Mouse (Mus musculus) right cerebral cortex, adult 2 months (tissue): ENCODE measurements at regions not wholly inside any gene's neighbourhood (a gene's known extent, or its start where the extent isn't known, plus 50 kb on each side); places are given as distances from the start of the nearest gene placed in this dataset.
A peak's percentile ranks its signal among the peaks of the same experiment; 100 is the strongest.

Experiments
- DNase-seq, 2 experiments: peaks; one replicate each; pipeline ENCODE4 v3.0.0; 2021 to 2022; ENCODE audit warnings: low spot score in 2 of 2

DNA sequence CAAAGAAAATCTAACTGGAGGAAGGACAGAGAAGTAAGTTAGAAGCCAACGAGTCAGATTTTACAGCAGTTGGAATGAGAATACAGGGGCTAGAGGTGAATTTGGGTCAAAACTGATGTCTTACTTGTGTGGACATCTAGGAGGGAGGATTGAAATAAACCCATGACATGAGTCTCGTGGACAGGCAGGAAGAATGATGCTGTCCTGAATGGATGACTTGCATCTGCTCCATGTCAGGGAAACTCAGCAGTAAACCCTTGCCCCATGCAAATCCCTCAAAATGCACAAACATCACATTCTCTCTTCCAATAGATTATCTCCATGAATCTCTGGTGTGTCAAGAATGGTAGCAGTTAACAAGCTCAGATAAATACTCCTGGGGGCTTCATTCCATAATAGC, 729.1 kb downstream of the Dhx35 start:
- DNase-seq = no peak

DNA sequence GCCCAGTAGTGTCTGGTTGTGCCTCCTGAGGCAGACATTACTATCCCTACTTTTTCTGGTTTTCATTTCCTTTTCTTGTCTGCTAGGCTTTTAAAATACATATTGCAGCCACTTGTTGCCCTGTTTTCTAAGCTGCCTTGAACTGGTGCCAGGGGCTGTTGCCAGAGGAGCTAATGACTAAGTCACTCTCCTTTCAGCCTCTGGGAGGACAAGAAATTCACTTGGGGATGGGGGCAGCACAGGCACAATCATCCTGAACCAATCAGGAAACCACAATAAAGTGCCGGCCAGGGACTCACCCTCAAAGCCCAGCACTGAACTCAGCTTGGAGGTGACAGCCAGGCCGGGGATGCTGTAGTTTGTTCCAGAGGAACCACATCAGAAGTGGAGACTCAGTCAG, 740.3 kb downstream of the Dhx35 start:
- no peak for DNase-seq

DNA sequence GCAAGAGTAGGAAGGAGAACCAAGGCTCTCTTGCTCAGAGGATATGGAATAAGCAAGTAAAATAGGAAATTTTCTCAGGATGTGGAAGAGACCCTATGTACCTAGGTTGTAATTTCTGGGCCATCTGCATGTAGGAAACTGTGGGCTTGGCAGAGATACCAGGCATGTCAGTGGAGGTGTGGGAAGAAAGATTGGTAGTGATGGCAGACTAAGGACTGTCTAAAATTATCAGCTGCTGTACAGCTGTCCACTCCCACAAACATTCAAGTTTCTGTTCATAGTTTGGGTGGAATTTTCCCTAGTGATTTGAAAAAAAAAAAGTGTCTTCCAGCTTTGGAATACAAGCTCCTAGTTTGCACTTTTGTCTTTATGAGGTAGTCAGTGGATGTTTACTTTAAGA, 744.7 kb downstream of the Dhx35 start:
- peak; percentile 24 to 42 for DNase-seq

DNA sequence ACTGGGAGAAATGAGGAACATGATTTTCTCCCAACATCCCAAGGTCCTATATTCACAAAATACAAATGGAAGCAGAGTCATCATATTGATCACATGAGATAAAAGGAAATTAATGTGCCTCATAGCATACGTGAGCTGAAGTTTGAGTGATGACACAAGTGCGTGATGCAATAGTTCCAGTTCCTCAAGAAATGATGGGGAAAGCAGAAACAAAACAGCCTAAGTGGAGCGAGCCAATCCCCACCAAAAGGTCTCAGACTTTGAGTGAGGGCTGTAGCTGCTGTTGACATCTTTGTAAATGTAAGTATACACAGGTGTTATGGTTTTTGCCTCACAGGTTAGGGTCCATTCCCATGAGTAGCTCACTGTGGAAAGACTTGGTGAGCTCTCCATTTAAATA, 763.0 kb downstream of the Dhx35 start:
- no peak for DNase-seq

DNA sequence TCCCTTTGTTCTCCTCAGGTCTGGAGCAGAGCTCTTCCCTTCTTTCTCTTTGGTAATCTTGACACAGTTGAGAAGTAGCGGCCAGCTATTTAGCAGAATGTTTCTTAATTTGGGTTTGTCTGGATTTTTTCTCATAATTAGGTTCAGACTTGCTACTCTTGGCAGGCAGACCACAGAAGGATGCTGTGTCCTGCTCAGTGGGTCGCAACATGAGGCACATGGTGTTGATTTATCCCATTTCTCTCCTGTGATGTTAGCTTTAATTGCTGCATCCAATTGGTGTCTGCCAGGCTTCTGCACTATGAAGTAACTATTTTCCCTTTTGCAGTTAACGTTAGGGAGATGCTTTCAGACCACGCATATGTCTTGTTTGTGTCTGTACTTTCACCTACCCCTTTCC, 768.7 kb downstream of the Gm826 start:
- no peak for DNase-seq

DNA sequence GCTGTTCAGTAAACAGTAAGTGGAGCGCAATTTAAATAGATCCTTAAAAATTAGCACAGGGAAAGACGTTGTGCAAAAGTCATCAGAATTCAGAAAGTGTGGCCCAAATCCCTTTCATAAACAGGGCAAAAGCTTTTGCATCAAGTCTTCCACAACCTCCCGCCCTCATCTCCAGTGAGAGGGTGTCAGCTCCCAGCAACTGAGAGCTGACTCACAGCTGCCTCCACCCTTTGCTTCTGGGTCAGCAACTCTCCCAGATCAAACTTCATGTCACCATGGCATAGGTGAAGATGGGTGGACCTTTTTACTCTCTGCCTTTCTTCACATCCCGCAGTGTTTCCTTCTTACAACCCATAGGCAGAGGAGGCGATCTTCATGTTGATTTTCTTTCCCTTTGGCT, 768.0 kb downstream of the Gm826 start:
- no peak for DNase-seq

DNA sequence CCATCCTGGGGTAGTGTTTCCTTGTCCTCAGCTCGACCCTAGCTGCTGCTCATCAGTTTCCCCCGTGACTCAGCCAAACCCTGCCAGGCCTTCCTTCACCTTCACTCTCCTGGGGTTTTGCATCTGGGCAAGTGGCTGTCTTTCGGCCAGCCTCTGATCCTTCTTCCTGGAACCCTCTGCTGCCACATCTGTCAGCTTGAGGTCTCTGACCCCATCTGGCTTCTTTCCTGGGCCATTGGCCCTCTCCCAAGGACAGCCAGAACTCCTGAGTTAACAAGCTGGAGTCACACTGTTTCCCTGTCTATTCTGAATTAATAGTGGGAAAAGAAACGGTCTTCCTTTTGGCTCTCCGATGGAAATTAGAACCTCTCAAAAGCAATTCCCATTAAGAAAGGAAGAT, 767.5 kb downstream of the Gm826 start:
- DNase-seq = no peak

DNA sequence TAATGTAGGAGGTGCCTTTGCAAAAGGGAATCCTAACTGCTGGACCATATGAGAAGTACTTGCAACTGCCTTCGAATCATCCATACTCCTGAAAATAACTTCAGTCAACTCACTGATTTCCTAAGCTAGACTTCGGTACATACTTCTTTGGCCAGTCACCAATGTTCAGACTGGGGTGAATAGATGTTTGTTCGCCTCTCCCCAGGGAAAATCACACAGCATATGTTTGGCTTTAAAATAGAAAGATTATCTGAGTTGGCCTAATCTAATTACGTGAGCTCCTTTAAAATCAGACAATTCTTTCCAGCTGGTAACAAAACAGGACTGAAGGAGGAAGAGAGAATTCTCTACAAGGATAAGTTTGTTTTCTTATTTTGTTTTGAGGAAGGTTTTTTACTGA, 765.6 kb downstream of the Gm826 start:
- no peak for DNase-seq

DNA sequence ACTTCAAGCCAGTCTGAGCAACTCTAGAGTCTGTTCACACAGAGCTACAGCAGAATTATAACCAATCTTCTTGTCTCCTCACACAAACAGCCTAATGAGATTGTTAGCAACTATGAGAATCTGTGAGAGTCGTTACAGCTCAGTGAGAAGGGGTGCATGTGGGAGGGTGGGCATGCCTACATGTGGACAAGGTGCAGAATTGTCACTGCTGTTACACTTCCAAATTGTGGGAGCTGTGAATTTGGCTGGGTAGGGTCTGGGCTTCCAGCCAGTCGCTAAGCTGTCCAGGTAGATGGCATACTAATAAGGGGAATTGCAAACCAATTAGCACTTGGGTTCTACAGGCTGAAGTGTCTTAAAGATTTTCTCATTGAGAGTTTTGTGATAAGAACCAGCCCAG, 762.1 kb downstream of the Gm826 start:
- DNase-seq = no peak

DNA sequence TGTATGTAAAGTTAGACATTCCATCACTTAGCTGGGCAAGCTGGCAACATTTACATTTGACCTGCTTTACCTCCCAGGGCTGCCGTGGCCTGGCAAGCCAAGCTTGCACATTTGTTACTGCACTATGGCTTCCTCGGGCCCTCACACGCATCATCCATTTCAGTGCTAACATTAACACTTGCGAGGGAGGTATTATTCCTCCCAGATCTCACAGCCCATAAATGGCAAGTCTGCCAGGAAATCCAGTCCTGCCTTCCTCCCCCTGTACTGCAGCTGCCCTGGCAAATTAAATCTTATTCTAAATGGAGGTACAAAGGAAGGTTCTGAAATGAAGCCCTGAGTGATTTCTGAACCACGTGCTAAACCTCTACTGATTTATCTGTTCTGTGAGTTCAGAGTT, 758.7 kb downstream of the Gm826 start:
- peak in 1 of 2 experiments; percentile 6 for DNase-seq

DNA sequence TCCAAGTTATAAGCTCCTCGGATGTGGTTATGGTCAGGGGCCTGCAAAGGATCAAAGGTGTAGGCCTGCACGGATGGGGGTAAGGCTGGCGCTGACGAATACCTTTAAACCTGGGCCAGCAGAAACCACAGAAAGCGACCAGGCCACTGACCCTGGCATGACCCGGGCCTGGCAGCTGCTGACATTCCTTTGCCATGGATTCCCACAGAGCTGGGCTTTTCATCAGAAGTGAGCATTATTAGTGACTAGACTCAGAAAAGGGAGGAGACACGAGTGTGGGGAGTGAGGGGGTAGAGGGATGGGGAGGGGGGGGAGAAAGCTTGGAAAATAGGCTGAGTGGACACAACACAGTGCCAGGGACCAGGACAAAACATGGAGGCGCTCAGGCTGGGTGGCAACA, 750.9 kb downstream of the Gm826 start:
- no peak for DNase-seq

DNA sequence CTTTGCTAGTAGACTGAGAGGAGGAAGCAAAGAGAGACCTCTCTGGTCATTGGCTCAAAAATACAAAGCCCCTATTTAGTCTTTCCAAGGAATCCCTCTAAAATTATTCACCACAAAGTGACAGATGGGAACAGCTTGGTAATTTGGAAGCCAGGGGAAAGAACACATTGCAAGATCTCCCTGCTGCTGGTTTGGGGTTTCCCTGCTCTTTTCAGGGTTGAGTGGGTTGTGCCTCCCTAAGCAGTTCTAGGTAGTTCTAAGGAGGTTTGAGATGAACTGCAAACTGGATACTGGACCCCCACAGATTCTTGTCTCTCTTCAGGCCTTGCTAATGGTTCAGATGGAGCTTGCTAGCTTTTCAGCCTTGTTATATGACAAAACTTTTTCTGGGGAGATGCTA, 749.3 kb downstream of the Gm826 start:
- DNase-seq = peak in 1 of 2 experiments; percentile 15

DNA sequence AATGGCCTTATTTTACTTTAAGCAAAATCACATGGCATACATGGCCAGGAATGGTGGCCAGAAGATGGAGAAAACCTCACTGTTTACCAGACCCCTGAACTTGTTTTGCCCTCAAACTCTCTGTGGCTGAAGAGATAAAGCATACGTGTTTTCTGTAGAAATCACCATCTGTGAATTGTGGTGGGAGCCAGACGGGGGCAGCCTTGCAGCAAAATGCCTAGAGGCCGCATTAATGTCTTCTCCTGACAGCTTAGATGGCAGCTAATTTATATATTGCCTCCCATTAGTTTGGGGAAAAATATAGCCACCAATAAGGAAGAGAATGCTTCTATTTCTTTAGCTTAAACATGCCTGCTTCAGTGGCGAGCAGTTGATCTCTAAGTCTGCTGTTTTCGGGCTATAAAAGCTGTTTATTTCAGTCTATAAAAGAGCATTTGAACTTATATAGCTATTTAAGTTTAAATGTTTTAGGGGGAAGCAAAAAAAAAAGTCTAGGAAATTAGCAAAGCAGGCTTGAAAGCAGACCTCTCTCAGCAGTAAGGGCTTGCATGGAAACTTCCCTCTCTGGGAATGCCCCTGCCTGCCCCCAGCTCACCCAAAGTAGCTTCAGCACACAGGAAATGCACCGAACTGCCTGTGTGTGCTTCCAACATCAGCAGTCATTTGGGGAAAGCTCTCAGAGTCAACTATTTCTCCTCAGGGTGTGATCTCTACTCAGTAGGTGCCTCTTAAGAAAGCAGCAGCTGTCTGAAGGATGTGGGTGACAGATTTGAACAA, 747.1 kb downstream of the Gm826 start:
- no peak for DNase-seq

DNA sequence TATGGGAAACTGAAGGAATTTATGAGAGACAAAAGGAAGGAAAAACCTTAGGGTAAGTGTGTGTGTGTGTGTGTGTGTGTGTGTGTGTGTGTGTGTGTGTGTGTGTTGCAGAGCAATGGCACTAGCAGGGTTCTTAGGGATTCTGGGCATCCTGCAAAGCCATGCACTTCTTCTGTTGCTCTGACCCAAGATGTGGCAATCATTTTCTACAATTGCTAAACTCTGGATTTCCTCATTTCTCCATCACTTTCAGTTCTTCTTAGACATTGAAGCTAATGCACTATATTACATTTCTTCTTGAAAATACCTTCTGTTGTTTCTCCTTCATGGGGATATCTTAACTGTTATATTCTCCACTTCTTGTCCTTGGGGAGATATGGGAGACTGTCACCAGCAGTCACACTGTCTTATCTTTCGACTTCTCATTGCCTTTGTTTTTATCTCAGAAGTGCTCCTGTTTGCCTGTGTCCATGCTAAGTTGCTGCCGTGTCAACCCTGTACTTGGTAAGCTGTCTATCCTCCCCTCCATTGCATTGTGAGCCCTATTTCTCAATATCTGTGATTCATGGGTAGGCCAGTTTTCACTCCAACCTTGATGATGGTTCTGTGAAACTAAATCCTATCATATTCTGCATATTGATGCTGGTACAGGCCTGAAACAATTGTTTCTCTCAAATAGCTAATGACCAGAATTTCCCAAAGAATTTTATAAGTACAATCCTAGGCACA, 742.4 kb downstream of the Gm826 start:
- DNase-seq = no peak

DNA sequence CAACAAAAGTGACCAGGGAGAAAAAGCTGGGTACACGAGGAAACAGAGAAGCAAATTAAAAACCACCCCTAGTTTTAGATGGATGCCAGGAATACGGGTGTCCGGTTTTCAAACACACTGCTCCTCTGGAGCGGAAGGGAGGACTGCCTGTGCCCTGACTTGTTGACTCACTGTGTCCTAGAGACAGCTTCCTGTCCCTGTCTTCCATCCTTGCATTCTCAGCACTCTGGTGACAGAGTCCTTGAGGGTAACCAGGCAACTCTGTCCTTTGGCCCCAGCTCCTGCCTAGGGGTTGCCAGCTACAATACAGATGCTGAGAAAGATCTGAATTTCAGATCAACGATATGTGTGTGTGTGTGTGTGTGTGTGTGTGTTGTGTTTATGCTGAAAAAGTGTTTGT, 741.1 kb downstream of the Gm826 start:
- DNase-seq = no peak

DNA sequence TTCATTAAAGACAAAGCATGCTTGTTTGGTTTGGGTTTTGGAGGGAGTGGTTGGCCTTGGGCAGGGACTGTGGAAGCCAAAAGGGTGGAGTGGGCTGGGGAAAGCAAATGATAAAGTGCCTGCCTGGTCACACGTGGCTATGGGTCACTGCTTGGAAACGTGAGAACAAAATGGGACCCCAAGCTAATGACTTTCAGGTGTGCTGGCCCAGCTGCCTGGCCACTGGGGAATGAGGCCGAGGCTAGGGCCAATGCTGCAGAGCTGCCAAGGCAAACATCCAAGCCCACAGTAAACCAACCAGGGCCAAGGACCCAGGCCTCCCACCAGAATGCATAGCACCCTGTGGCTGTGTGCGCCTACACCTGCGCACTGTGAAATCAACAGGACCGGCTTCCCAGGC, 737.7 kb downstream of the Gm826 start:
- no peak for DNase-seq

DNA sequence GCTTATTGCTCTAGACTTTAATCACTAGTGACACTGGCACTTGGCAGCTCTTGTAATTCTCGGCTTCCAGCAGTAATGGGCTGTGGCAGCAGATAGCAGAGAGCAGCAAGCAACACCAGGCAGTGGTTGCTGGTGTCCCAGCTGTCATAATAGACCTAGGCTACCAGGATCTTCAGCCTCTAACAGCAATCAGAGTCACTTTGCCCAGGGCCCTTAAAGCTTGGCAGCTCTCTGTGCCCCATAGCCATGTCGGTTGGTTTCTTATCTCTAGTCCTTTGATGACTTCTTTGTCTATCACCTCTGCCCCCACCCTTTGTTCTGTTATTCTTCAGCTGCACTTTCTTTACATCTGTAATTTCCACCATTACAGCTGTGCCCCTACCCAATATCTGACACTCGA, 735.9 kb downstream of the Gm826 start:
- no peak for DNase-seq

DNA sequence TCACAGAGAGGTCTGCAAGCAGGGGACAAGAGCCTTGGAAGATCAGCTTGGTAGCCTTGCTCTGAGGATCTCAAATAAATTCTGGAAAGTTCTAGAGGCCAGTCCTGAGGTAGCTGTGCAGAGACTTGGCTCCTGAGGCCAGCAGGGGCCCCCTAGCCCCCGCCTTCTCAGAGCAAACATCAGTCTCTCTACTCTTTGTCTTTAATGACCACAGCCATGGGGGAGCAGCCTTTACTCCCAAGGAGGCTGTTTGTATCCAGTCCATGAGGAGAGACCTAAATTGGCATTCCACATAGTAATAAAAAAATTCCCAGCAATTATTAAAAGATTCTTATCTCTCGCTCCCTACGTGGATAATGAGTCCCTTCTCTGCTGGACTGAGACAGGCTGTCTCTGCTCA, 726.8 kb downstream of the Gm826 start:
- DNase-seq = no peak

DNA sequence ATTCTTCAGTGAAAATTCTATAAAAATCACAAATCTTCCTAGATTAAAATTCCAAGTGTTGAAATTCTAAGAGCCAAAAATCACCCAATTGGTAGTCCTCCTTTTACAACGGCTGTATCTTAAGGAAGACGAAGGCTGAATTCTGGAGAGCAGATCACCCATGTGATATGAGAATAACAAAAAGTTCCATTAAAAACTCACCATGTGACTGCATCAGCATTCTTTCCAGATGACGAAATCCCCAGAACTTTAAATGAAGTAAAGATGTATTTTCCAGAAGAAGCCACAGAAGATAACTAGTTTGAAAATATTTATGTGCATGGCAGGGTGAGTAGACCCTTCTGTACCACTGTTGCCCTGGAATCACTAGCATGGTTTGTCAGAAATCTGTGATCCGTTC, 723.5 kb downstream of the Gm826 start:
- DNase-seq = no peak

DNA sequence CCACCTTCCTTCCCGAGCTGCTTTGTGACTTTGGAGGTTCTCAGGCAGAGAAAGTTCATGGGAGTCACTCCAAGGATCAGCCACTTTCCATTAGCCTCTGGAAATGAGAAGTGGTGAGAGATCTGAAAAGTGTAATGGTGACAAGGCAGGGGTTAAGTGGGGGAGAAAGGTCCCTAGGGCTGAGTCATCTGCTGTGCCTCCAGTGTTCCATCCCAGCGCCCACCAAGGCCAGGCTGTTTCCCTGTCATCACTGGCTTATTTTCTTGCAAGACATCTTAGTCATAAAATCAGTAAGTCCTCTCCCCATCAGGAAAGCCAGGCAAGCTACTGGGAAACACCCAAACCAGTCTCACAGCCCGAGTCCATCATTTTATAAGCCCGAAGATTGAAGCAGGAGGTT, 717.3 kb downstream of the Gm826 start:
- no peak for DNase-seq

DNA sequence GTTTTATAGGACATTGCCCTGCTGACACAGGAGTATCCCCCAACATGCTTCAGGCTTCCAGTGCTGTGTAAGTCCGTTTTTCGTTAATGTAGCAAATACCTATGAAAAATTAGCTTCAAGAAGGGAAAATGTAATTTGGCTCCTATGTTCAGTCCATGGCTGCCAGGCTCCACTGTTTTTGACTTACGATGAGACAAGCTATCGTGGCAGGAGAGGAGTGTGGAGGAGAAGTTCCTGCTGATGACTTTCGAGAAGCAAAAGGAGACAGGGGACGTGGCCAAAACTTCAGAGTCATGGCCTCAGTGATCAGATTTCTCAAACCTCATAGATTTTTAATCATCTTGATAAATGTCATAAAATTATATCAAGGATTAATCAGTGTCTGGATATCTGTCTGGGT, 712.7 kb downstream of the Gm826 start:
- no peak for DNase-seq

DNA sequence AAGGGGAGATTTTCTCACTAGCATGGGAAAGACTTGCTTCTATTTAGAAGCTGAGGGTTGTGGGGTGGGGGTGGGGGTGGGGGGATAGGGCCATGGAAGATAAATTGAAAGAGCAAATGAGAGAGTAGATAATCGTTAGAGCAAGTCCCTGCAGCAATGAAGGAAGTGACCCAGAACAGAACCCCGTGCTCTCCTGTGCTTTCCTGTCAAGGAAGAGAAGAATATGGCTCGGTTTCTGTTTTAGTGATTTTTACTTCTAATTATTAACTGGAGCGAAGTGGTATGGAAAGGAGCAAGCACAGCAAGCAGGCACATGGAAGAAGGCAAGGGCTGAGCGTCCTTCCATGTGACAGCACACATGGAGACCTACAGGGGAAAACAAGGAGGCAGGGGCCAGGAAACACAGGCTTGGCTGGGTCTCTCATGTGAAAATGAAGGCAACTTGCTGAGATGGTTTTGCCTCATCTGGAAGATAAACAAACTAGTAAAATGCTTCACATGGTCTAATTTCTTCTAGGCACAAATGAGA, 711.8 kb downstream of the Gm826 start:
- DNase-seq = no peak

DNA sequence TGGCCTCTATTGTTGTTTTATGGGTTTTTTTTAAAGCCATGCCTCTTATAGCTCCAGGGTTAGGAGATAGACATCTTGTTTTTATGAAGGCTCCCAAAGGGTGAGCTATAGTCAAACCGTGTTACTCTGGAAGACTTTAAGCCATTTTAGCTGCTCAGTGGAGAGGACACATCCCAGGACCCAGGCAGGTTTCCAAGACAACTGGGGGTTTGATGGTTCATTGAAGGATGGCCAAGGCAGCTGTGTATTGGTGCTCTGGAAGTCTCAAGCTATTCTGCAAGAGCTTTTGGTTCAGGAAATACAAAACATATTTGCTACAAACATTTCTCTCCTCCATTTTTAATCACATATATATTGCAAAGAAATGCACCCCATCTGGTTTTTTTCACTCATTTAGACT, 708.7 kb downstream of the Gm826 start:
- DNase-seq = no peak
